Mouse (Mus musculus): ENCODE data around the gene Prrt4.
"Not testable (repeated sequence)": the region's sequence is repeated elsewhere in the genome, so short reads cannot be mapped to it uniquely, and the experiment has no call there.

The Prrt4 gene

GRCm38 (mm10) chr6:29198309-29199222 is 19.2 kb upstream of the Prrt4 start:
- peak; percentile 98 for DNase-seq (ENCODE audit: low spot score)

- no peak for DNase-seq (ENCODE audit: low spot score)
Measured at GRCm38 (mm10) chr6:29195846-29196698, 16.7 kb upstream of the Prrt4 start.

- DNase-seq (ENCODE audit: low spot score) = no peak
Measured at GRCm38 (mm10) chr6:29195146-29195545, 15.8 kb upstream of the Prrt4 start.

GRCm38 (mm10) chr6:29193961-29194750 is 14.8 kb upstream of the Prrt4 start:
- DNase-seq (ENCODE audit: low spot score) = no peak

- no peak for DNase-seq (ENCODE audit: low spot score)
Measured at GRCm38 (mm10) chr6:29187936-29188335, 8.6 kb upstream of the Prrt4 start.

GRCm38 (mm10) chr6:29179843-29180242 is 459 bp upstream of the Prrt4 start:
- no peak for DNase-seq (ENCODE audit: low spot score)

GRCm38 (mm10) chr6:29177901-29178879 is 1.2 kb downstream of the Prrt4 start:
- peak; percentile 35 for DNase-seq (ENCODE audit: low spot score)

- DNase-seq (ENCODE audit: low spot score) = no peak
Measured at GRCm38 (mm10) chr6:29175113-29175512, 4.3 kb downstream of the Prrt4 start.

- DNase-seq (ENCODE audit: low spot score) = peak; percentile 67
Measured at GRCm38 (mm10) chr6:29174368-29174767, 5.0 kb downstream of the Prrt4 start.

- peak; percentile 90 for DNase-seq (ENCODE audit: low spot score)
Measured at GRCm38 (mm10) chr6:29170952-29171388, 8.4 kb downstream of the Prrt4 start.

- DNase-seq (ENCODE audit: low spot score) = peak; percentile 69
Measured at GRCm38 (mm10) chr6:29170063-29170921, 9.1 kb downstream of the Prrt4 start.

- no peak for DNase-seq (ENCODE audit: low spot score)
Measured at GRCm38 (mm10) chr6:29169675-29170062, 9.7 kb downstream of the Prrt4 start.

GRCm38 (mm10) chr6:29168871-29169270 is 10.5 kb downstream of the Prrt4 start:
- no peak for DNase-seq (ENCODE audit: low spot score)

- DNase-seq (ENCODE audit: low spot score) = peak; percentile 80
Measured at GRCm38 (mm10) chr6:29166196-29166595, 13.2 kb downstream of the Prrt4 start.

- peak; percentile 90 for DNase-seq (ENCODE audit: low spot score)
Measured at GRCm38 (mm10) chr6:29164314-29165244, 14.8 kb downstream of the Prrt4 start, which contains the start of gene Rbm28. Rbm28 (minus strand) TSS chr6:29165006.

GRCm38 (mm10) chr6:29161291-29161690 is 18.1 kb downstream of the Prrt4 start:
- not testable (repeated sequence) for DNase-seq (ENCODE audit: low spot score)

- DNase-seq (ENCODE audit: low spot score) = no peak
Measured at GRCm38 (mm10) chr6:29160786-29161185, 18.6 kb downstream of the Prrt4 start.

- no peak for DNase-seq (ENCODE audit: low spot score)
Measured at GRCm38 (mm10) chr6:29156326-29156725, 23.1 kb downstream of the Prrt4 start.

Data from embryo, embryonic 10 days (tissue).